Mouse (Mus musculus): ENCODE data around the gene Kcnk6.
"Not testable (repeated sequence)": the region's sequence is repeated elsewhere in the genome, so short reads cannot be mapped to it uniquely, and the experiment has no call there.

Gene Kcnk6

GRCm38 (mm10) chr7:29246619-29247313 is 14.5 kb upstream of the Kcnk6 start:
- DNase-seq: no peak

GRCm38 (mm10) chr7:29246015-29246414 is 13.7 kb upstream of the Kcnk6 start:
- no peak for DNase-seq

DNA sequence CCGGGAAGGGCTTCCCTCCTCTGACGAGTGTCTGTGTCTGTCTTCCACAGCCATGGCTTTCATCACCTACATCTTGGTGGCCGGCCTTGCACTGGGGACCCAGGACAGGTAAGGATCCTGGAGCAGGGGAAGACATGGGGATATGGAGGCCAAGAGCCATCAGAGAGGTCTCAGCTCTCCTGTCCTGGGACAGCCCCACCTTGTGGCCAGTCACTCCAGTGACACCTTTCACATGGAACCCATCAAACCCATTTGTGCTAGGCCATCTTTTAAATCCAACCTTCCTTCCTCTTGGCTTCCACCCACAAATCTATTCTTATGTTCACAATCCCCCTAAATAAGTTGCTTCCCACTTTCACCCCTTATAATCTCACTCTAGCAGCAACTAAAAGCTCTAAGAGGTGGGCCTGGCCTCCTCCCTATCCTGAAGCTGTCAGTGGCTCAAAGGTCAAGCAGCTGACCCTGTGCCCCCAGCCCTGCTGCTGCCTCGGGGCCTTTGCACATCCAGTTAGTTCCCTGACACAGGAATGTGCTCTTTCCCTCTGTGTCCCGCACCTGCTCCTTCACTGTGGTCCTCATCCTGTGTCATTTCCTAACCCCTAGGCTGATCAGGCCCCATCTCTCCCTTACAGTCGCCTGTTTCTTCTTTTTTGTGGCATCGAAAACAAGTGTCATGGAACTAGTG is 12.6 kb upstream of the Kcnk6 start:
- DNase-seq: no peak

- peak; percentile 99 for DNase-seq
These were observed 6.0 kb upstream of the Kcnk6 start, which contains the start of gene Yif1b for GRCm38 (mm10) chr7:29238019-29238967. Gene Yif1b, plus strand, starts transcription at chr7:29238329.

GRCm38 (mm10) chr7:29237596-29237995 is 5.3 kb upstream of the Kcnk6 start:
- DNase-seq: not testable (repeated sequence)

- DNase-seq: no peak
These were observed 4.3 kb upstream of the Kcnk6 start for GRCm38 (mm10) chr7:29236593-29236992.

- no peak for DNase-seq
These were observed 2.3 kb upstream of the Kcnk6 start for GRCm38 (mm10) chr7:29234661-29235060.

GRCm38 (mm10) chr7:29233745-29234144 is 1.4 kb upstream of the Kcnk6 start:
- DNase-seq: no peak

GRCm38 (mm10) chr7:29231517-29231916 is 798 bp downstream of the Kcnk6 start:
- DNase-seq: no peak

DNA sequence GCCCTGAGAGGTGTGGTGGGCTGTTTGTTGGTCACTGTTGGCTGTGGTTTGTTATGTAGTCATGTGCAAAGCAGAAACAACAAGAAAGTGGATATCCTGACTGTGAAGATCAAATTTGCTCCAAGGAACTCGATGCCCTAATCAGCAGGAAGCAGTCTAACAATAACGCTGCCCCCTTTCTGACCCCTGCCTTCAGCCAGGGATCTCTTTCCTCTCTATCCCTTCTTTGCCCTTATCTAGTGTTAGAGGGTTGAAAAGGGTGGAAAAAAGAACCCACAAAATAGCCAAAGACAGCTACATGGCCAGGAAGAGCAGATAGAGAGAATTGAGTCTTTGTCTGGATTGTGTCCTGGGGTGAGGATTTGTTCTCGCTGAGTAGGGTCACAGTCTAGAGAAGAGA is 1.8 kb downstream of the Kcnk6 start:
- DNase-seq: no peak

DNA sequence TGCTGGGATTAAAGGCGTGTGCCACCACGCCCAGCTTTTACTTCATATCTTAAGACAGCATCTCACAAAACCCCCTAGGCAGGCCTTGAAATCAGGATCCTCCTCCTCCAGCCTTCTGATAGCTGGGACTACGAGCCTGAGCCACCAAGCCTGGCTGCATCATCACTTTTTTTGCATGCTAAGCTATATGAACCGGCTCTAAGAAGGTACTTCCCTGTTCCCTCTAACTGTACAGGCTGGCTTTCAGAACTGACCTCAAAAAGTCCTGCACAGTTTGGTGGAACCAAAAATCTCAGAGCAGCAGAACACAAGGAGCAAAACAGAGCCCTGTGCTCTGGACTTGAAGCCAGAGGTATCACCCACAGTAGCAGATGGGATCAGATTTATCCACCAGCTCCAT is 4.1 kb downstream of the Kcnk6 start:
- no peak for DNase-seq

GRCm38 (mm10) chr7:29225520-29225919 is 6.8 kb downstream of the Kcnk6 start:
- no peak for DNase-seq

DNA sequence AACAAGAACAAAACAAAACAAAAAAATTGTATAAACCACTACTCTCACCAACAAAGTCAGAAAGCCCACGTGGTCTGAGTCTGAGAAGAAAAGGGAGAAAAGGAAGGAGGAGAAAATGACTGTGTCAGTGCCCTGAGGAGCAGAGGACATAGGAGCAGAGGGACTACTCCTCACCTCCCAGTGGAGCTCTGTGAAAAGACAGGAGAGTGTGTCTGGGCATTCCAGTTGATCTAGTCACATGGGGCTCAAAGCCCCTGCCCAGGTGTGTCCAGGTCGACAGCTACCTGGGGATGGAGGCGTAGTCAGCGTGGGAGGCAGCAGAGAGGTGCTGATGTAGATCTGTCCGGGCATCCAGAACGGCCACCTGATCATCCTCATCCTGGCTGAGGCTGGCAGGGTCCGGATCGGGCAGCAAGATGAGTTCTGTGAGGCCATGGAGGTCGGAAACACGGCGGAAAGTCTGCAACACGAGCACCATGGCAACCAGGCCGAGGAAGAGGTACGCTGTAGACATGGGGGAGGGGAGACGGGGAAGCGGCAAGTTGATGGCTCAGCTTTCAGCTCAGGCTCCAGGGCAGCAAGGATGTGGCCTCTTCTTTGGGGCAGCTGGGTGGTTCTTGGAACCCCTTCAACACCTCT is 7.4 kb downstream of the Kcnk6 start:
- no peak for DNase-seq

DNA sequence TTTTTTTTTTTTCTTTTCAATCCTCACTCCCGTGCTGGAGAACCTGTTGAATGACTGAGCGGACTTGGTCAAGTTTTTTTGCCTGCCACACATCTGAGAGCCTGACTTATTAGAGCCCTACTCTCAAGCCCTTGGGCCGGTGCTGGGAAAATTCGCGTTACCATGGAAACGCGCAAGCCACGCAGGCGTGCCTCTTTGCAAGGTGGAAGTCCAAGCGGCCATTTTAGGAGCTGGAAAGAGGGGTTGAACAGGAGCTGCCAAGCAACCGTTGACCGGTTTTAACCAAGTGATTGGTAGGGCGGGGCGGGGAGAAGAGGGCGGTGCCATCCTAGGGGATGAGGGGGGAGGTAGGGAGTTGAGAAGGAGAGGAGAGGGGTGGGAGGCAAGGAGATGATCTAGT is 17.5 kb downstream of the Kcnk6 start:
- no peak for DNase-seq

DNA sequence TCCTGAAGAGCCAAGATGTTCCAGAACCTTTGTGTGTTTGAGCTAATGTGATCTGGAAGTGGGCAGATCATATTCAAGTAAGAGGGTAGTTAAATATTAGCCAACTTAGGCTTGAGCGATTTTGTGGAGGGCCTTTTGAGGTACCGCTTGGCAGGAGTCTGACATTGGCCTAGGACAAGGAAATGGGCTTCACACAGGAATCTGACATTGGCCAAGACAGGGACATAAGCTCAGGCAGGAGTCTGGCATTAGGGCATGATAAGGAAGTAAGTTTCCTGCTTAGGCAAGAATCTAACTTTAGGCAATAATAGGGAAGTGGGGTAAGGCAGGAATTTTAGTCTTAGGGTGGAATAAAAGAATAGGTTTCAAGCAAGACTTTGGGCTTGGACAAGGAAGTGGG is 18.1 kb downstream of the Kcnk6 start:
- DNase-seq: no peak

- no peak for DNase-seq
These were observed 18.6 kb downstream of the Kcnk6 start, which contains the start of gene Catsperg1 for GRCm38 (mm10) chr7:29213675-29214082. Gene Catsperg1, minus strand, starts transcription at chr7:29214035.

DNA sequence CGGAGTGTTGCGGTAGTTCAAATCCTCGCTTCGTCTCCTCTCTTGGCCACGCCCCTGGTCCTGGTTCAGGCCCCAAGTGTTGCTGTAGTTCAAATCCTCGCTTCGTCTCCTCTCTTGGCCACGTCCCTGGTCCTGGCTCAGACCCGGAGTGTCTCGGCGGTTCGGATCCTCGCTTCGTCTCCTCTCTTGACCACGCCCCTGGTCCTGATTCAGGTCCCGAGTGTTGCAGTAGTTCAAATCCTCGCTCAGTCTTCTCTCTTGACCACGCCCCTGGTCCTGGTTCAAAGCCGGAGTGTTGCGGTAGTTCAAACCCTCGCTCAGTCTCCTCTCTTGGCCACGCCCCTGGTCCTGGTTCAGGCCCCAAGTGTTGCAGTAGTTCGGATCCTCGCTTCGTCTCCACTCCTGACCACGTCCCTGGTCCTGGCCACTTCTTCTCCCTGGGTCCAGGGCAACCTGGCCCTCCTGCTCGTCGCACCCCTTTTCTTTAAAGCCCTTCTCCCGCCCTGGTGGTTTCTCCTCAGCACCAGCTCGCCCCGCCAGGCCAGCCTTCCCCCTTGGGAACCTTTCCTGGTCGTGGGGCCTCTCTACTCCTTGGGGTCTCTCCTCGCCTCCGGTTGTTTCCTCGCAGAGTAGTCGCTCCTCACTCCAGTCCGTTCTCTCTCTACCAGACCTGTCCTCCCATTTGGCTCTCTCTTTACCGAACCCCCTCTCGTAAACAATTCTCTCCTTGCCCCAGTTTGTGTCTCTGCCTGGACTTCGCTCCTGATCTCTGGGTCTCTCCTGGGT is 19.3 kb downstream of the Kcnk6 start:
- not testable (repeated sequence) for DNase-seq

DNA sequence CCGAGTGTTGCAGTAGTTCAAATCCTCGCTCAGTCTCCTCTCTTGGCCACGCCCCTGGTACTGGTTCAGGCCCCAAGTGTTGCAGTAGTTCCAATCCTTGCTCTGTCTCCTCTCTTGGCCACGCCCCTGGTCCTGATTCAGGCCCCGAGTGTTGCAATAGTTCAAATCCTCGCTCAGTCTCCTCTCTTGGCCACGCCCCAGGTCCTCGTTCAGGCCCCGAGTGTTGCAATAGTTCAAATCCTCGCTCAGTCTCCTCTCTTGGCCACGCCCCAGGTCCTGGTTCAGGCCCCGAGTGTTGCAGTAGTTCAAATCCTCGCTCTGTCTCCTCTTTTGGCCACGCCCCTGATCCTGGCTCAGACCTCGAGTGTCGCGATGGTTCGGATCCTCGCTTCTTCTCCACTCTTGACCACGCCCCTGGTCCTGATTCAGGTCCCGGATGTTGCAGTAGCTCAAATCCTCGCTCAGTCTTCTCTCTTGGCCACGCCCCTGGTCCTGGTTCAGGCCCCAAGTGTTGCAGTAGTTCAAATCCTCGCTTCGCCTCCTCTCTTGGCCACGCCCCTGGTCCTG is 20.0 kb downstream of the Kcnk6 start:
- DNase-seq: no peak

- peak; percentile 87 for DNase-seq
These were observed 20.7 kb downstream of the Kcnk6 start for GRCm38 (mm10) chr7:29211415-29212198.

GRCm38 (mm10) chr7:29211013-29211412 is 21.3 kb downstream of the Kcnk6 start:
- not testable (repeated sequence) for DNase-seq

DNA sequence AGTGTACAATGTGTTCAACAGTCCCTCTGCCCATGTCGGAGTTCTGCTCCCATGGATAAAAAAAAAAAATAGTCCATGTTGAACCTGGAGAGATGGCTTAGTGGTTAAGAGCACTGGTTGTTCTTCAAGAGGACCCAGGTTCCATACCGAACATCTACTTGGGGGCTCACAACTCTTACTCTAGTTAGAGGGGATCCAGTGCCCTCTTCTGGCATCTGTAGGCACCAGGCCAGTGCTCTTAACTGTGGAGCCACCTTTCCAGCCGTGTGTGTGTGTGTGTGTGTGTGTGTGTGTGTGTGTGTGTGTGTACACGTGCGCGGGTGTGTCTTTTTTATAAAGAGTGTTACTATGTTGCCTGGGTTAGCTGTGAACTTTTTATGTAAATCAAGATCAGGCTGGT is 29.7 kb downstream of the Kcnk6 start:
- DNase-seq: no peak

All from kidney, adult 18-20 months (tissue).